Mouse (Mus musculus) gastrocnemius, postnatal 10 days (tissue): ENCODE results near the gene Ddx54. TPM values are rescaled to one million over a fixed set of nuclear protein-coding genes. Genes with fewer than 3 reads are reported as not detected.
A peak's percentile ranks its signal among the peaks of the same experiment; 100 is the strongest.

Source experiments
- DNase-seq: peaks from one replicate; pipeline ENCODE4 v3.0.0; 2021; ENCODE audit warnings: mixed read lengths
- long read RNA-seq, 2 experiments: library from polyadenylated mRNA; stranded (forward); transcript quantifications; one replicate each; pipeline ENCODE4 v2.0.0; 2021
- total RNA-seq, 2 experiments: library from RNA; stranded (reverse); gene quantifications; 2 replicates each; pipeline ENCODE4 v1.2.3; 2021

Ddx54 gene
- total RNA-seq = 10 to 100 TPM; 22.4 to 23.9 TPM
- long read RNA-seq, experiment 1, full-length matches to known transcripts = 79 of 91 reads
- long read RNA-seq, experiment 1, partial matches to known transcripts = 11 of 91 reads
- long read RNA-seq, experiment 1, other reads (novel, unspliced or antisense) = 1 of 91 reads
- long read RNA-seq, experiment 2, full-length matches to known transcripts = 66 of 81 reads
- long read RNA-seq, experiment 2, partial matches to known transcripts = 10 of 81 reads
- long read RNA-seq, experiment 2, other reads (novel, unspliced or antisense) = 5 of 81 reads

GRCm38 (mm10) chr5:120612442-120612821, at the start of gene Ddx54, which contains the start of gene Rita1:
TSS of gene Ddx54 (plus strand) at chr5:120612739.
TSS of gene Rita1 (minus strand) at chr5:120612589.
- DNase-seq = peak; percentile 96

- peak; percentile 73 for DNase-seq
These were observed 49.3 kb upstream of the Ddx54 start for GRCm38 (mm10) chr5:120562956-120563913.

DNA sequence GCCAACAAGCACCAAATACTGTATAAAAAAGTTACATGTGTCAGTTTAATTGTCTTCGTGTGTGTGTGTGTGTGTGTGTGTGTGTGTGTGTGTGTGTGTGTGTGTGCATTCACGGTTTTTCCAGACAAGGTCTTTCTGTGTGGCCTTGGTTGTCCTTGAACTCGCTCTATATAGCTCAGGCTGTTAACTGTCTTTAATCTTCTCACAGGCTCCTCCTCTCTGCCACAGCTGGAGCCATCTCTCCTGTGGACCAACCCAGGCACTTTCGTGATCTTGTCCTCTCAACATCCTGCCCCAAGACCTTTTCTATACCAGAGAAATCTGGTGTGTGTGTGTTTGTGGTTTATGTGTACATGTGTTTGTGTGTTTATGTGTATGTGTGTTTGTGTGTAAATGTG, 48.6 kb upstream of the Ddx54 start:
- DNase-seq = no peak

- no peak for DNase-seq
These were observed 47.2 kb upstream of the Ddx54 start for GRCm38 (mm10) chr5:120565171-120565905.

DNA sequence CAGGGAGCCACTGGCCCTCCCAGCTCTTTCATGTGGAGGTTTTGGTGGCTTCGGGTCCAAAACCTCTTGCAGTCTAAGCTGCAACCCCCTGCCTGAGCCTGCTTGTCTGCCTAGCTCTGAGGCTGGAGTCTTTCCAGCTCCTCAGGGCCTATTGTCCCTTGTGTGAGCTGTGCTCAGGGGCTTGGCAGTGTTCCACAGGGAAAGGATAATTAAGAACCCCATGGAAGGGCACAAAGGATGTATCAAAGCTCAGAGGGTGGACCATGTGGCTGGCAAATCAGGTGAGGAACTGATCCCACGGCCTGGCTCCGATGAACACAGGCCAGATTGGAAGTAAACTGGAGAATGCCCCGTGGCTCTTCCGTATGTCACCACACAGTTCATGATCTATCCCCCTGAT, 46.4 kb upstream of the Ddx54 start:
- DNase-seq = no peak

- DNase-seq = no peak
These were observed 45.8 kb upstream of the Ddx54 start for GRCm38 (mm10) chr5:120566681-120567252.

- DNase-seq = peak; percentile 71
These were observed 45.3 kb upstream of the Ddx54 start for GRCm38 (mm10) chr5:120567253-120567701.

DNA sequence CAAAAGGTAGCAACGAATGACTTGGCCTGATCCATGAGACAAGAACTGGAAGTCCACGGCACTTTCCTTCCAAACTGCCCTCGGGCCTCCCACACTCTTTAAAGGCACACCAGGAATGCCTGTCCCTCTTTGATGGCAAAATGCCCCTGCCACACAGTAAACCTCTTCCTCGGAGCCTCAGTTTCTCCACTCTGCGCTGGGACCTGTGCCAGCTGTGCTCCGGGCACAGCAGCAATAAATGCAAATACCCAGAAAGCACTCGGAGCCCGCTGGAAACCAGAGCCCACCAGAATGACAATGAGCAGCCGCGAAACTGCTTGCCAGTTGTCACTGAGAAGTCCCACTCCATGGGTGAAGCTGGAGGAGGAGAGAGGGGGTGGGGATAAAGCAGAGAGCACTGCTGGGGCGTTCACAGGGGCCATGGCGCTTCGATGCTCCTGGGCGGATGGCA, 44.8 kb upstream of the Ddx54 start:
- DNase-seq = no peak

- DNase-seq = no peak
These were observed 44.2 kb upstream of the Ddx54 start for GRCm38 (mm10) chr5:120568336-120568768.

DNA sequence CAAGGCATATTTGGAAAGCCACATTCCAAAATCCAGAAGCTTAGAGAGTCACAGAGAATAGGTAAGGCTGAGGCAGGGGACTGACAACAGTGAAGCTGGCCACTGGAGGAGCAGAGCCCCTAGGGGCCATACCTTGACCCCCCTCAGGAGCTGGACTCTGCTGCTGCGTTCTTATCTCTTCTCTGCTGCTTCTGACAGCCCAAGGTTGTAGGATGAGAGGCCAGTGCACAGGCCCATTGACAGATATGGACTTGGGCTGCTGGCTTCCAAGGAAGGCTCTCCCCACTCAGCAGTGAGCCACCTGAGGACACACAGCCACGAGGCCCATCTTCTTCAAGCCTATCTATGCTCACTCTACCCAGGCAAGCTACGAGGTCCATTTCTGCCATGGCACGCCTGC, 43.6 kb upstream of the Ddx54 start:
- no peak for DNase-seq

- no peak for DNase-seq
These were observed 42.7 kb upstream of the Ddx54 start for GRCm38 (mm10) chr5:120569791-120570190.

- DNase-seq = no peak
These were observed 42.1 kb upstream of the Ddx54 start for GRCm38 (mm10) chr5:120570289-120570897.

- DNase-seq = no peak
These were observed 41.3 kb upstream of the Ddx54 start for GRCm38 (mm10) chr5:120571056-120571740.

DNA sequence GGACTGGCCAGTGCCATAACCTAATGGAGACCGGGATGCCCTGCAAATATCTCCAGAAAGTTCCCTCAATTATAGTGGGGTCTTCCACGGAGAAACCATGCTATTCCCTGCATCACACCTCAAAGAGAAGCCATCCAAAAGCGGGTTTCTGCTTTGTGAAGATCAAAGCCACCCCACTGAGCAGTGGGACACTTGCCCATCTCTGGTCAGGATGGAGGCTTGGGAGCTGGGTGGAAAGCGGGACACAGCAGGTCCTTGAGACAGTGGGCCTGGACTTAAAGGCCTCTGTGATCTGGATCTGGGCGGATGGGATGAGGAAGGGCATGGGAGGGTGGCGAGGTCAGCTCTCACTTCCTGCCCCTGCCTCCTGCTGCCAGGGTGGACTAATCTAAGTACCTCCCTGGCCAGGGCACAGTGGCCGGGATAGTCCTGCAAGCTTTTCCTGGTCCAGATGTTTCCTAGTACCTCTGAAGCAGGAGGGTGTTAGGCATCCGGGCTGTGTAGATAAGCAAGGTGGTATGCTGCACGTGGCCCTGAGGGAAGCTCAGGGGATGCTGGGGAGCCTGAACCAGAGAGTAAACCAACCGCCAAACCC, 38.0 kb upstream of the Ddx54 start:
- DNase-seq = no peak

GRCm38 (mm10) chr5:120576781-120577301, 35.7 kb upstream of the Ddx54 start:
- peak; percentile 35 for DNase-seq

DNA sequence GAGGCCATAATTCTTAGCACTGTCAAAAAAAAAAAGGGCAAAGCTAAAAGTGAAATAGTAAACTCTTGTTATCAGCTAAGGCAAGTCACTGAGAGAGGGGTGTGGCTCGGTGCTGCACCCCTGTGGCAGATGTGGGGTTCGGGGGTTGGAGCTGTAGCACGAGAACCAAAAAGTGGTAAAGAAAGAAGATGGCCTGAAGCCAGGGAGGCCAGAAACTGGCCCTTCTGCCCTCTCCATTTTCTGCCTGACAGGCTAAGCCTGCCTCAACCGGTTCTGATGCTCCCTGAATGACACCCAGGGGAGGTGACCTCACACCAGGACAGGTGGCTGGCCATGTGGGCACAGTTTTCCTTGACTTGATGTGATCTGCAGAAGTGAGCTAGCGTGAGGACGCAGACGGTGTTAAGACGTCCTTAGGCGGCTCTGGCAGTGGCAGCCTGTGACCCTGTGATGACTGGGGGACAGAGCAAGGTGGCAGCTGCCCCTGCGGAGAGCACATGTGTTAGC, 34.6 kb upstream of the Ddx54 start:
- no peak for DNase-seq

DNA sequence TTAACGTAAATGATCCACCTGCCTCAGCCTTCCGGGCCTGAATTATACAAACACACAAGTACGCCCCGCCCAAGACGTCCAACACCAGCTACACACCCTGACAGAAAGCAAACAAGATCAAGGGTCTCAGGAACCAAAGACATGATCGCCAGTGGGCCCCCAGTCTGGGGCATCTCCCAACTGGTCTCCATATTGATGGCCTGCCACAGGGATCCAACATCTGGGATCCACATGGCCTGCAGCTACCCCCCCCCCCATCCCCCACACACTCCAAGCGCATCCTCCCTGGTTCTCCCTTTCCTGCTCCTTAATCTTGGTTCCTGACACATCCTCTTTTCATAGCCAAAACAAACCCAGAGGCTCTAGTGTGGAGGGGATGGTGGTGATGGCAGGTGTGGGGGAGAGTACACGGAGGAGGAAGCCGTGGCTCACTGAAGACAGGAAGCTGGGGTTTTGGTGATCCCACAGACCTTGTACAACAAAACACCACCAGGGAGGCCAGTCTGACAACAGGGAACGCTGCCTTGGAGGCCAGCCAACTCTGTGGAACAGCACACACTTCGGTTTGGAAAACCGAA, 33.9 kb upstream of the Ddx54 start:
- peak; percentile 73 for DNase-seq

DNA sequence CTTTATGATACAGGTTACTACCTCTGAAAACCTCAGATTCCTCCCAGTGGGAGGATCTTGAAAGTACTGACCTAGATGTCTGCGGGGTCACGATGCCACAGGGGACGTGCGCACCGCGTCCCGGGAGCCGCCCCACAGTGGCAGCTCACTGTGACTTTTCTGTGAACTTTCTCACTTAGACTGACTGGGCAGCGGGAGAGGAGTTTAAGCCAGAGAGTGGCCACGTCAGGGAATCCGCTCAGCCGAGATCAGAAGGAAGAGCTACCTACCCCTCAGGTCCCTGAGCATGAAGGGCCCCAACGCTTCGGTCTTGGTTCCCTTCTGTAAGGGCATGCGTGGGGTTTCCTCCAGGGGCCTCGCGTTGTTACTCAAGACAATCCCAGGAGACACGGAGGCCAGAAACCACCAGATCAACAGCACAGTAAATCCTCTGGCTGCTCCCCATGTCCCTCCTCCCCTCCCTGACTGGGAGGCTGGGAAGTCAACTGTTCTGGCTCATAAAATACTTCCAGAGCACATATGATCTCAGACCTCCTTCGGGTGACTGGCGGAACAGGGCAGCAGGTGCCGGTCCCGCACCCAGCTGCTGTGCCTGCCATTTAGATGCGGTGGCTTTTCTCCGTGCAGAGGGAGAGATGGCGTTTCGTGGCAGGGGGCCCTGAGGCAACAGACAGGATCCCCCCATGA, 33.2 kb upstream of the Ddx54 start:
- peak; percentile 65 for DNase-seq
